Mouse (Mus musculus) left cerebral cortex, adult 9 months (tissue): Measurements from ENCODE around the gene Gpsm1.
A peak's percentile ranks its signal among the peaks of the same experiment; 100 is the strongest.

Experiments
- DNase-seq, 2 experiments: peaks; one replicate each; pipeline ENCODE4 v3.0.0; 2022; ENCODE audit warnings: low spot score in 2 of 2

The Gpsm1 gene

DNA sequence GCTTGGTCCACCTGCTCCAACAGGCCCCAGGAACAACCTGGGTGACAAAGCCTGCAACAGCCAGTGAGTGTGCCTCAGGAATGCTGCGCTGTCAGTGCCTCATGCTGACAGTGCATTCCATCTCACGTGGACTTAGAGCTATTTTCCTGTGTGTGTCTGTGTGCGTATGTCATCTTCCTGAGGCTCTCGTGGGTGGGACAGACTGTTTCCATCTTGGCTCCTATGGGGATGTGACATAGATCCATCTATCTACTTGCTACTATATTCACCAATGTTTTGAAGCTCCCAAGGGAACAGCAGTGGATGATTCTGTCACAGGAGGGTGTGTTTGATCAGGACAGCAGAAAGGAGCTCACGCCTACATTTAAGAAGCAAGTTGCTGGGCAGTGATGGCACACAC, 3.4 kb upstream of the Gpsm1 start:
- peak in 1 of 2 experiments; percentile 28 for DNase-seq

DNA sequence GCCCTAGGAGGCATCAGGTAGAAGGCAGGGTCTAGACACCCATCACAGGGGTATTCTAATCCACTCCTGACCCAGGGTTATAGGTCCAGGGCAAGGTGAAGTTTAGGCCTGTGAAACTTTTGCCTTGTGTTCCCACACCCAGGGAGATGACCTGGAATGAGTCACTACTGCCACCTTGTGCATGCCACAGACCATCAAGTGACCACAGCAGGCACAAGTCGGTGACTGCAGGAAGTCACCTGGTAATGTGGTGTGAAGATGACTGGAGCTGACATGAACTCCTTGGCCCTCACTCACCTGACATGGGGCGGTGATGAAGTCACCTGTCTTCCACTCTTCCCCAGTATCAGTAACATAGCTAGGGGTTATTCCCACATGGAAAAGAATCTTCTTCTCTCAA, 2.5 kb upstream of the Gpsm1 start:
- DNase-seq: no peak

DNA sequence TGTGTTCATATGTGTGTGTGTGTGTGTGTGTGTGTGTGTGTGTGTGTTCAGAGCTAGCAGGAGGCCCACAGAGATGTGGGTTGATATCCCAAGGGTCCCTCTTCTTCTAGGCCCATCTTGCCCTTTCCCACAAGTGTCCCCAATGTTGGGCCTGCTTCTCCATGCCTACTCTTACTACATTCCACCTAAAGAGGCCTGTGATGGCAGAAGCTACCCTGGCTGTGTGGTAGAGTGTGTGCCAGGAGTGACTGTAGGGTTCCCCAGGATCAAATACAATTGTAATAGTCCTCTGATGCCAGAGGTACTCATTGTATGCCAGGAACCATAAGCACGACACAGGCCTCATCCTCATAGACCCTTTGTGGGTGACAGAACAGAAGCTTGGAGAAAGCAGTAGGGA, 1.9 kb upstream of the Gpsm1 start:
- DNase-seq: no peak

DNA sequence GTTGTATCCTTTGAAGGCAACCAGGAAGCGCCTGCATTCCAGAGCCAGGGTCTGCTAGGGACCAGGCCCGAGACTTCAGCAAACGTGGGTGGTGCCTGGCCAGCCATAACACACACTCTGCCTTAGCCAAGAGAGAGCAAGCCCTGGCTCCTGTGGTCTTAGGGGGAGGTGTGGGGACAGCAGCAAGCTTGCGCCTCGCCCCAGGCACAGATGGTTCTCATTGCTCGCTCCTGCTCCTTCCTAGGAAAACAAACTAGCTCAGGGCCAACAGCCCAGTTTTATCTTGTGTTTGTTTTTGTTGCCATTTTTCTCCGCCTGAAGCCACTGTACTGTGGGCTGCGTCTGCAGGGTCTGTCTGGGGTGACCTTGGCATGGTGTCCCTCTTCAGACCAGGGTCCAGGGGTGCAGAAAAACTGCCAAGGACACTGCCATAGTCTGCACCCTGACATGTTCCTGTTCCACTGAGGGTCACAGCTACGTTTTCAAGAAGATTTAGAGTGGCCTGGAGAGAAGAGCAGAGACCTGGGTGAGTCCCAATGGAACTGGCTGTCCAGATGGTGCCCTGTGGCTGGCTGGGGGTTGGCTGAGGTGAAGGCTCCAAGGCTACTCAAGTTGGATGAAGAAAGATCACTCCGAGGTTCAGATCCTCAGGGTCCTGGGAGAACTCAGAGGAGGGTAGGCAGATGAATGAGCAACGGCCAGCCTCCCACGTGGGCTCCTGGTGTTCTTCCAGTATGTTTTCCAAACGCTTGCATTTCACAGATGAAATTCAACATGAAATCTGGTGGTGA, 839 bp upstream of the Gpsm1 start:
- DNase-seq: no peak

DNA sequence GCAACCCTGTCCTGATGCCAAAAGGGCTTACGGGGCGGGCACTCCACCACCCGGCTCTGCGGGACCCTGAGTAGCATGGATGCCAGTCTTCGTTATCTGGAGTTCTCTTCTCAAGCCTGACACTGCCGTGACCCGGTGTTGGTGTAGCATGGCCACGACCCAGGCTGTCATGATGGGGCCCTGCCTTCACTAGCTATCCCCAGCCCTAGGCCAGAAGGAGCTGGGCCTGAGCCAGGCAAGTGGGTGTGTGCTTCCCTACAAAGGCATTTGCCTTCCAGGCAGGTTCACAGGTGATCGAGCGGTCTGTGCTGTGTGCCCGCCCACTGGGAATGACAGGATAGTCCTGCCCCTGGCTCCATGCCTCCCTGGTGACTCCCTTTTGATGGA, 603 bp downstream of the Gpsm1 start:
- DNase-seq: no peak

DNA sequence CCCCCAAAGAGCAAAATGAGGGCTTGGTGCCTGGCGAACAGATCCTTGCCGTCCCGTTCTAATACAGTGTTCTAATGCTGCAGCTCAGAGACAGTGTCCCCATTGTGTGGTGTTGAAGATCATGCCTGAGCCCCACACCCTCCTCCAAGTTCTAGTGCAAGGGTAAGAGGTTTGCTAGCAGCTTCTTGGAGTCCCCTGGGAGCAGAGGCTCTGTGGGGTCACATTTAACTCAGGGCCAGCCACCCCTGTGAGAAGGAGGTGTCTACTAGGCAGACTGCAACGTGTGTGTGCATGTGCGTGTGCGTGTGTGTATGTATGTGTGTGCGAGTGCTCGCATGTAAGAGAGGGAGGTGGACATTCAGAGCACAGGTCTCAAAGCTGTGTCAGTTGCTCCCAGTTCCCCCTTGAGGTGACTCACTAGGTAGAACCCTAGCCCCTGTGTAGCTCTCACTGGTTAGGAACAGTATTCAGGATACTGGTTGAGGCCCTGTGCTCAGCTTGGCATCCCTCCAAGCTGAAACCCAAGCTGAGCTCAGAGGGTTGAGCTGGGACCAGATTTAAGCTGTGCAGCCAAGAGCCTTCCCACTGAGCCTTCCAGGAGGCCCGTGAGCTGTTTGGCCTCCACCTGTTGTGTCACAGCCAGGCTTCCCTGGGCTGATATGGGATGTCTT, 1.4 kb downstream of the Gpsm1 start:
- no peak for DNase-seq

DNA sequence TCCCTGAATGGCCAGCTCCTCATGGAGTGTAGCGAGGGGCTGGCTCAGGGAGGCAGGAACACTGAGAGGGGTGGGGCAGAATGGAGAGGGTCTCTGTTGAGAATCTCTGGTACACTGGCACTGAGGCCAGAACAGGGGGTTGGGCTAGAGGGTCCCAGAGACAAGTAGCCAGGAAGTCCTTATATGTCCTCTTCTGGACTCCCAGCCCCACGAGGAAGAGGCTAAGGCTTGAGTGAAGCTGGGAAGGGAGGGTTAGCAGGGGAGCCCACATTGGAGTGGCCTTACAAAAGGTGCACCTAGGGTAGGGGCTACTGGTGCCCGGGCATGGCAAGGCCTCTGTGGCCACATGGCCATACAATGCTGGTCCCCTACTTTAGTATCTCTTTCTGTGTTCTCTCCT, 2.1 kb downstream of the Gpsm1 start:
- no peak for DNase-seq

DNA sequence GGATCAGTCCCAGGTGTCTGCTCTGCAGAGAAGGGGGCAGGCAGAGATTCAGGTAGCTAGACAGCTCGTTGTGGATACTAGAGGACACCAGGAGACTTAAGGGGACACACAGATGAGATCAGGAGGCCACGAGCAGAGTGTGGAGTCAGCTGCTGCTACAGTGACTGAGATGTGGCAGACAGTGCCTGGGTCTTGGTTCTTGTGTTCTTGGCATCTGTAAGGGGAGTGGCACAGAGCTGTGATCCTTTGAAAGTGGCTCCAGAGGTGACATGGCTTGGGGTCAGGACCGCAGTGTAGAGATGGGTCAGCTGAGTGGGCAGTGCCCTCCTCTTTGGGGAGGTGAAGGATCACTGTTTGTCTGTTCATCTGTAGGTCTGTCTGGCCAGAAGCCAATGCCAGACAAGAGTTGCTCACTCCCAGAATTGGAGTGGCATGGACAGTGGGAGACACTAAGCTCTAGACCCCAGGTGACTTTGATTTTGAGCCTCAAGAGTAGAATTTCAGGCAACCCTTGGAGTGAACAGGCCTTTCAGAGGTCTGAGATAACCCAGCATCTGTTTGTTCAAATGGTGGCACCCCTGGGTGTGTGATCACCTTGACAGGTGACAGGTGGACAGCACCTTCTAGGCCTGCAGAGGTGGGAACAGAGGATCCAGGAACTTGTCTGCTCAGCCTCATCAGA, 2.8 kb downstream of the Gpsm1 start:
- no peak for DNase-seq

DNA sequence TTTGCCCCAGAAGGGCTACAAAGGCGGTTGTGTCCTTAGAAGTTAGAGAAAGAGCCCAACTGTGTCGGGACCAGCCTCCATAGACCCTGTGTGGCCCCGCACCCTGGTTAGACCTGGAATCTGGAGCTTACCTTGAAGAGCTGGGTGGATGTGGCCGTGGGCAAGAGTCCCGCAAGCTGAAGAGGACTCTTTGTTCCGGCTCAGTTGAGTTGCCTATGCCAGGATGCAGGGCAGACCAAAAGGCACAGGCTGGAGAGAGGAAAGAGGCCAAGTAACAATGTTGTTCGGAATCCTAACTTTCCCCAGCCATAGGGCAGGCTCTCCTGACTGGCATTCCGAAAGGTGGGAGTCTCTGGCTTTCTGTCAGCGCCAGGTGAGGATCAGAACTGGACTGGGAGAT, 3.8 kb downstream of the Gpsm1 start:
- no peak for DNase-seq

DNA sequence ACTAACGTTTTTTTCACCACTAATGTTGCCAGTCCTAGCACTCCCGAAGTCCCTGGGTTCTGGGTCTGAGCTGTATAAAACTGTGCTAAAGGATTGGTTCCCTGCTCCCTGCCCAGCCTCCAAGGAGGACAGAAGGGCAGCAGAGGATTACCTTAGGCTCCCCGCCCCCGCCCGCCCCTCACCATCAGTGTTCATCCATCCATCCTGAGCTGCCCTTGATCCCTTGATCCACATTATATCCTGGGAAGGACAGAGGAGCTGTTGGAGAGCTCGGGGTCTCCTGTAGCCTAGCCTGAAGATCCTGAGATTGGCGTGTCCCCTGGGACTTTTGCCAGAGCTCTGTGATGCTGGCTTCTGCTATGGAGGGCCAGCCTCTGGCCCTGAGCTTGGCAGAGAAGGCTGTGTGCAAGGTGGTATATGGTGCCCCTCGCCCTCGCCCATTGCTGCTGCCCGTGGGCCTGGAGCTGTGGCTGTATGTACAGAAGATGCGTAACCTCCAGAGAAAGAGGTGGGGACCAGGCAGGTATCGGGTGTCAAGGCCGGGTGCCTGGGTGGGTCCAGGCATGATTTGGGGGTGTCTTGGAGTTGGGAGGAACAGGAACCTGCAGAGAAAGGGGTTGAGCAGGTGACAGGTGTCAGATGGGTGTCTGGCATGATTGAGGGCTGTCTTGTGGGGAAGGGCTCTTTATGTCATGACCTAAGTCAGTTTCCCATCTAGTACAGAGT, 4.4 kb downstream of the Gpsm1 start:
- DNase-seq: no peak

DNA sequence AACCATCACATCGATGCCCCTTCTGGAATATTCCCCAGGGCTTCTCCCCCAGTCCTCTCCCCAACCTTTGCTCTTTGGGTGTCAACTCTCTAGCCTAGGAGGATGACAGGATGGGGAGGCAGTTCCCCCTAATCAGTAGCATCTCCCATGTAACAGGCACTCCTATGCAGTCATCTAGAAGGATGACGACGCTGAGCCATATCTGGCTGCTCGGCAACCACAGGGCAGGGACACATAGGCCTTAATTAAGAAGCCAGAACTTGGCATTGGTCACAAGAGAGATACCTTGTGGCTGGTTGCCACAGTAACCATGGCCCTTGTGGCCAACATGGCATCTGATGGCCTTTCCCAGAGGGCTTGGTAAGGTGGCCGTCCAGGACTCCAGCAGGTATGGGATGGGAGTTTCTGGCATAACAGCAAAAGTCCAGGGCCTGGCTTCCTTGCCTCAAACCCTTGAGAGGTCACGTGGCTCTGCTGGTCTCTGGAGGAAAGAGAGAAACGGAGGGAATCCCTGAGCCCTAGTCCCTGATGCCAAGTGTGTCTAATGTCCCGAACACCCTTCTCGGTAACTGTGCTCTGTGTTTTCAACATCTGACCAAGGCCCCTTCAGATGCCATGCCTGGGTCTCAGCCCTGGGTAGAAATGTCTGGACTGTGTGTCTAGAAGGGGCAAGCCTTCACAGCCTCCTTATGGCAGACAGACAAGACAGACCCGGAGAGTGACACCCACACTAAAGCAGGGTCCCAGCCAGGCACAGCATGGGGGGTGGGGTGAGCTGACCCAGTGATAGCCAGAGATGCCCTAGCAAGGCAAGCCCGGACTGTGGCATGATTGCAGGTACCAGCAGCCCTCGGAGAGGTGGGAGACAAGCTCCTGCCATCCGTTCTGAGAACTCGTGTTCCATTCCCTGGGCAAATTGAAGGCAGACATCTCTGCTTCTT, 5.2 kb downstream of the Gpsm1 start:
- no peak for DNase-seq

DNA sequence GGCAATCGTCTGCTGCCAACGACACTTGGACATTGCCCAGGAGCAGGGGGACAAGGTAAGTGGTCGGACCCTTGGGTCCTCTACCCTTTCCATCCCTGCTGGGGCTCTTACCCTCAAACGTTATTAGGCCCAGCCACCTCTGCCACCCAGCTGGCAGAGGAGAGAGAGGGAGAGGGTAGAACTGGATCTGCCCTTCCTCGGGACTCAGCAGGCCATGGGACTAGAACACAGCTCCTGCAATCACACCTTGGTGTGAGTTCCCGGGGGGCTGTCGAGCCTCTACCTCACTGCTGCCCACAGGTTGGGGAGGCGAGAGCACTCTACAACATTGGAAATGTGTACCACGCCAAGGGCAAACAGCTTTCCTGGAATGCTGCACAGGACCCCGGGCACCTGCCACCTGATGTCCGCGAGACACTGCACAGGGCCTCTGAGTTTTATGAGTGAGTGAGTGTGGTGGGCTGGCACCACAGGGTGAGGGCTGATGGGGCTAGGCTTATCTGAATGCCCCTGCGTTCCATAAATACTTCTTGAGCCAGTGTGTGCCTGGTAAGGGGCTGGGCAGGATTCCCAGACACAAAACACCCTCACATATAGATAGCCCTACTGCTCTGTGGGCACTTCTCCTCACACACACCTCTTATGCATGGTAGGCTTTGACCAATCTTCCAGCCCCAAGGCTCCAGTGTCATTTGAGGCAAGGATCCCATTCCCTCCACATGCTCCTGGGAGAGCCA, 8.4 kb downstream of the Gpsm1 start:
- DNase-seq: no peak

DNA sequence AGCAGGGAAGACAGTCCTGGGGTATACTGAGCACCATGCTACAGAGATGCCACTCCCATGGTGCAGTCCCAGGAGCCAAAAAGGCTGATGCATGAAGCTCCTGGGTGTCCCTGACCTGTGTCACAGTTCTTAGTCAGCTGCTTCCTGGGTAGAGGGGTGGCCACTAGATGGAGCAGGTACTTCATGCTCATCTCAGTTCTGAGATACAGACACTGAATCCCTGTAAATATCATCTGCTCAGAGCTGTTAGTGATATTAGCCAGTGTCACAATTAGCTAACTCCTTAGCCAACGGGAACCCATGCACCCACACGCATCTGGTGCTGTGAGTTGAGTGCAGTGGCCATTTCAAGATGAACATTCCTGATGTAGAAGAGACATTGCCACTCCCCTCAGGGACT, 9.6 kb downstream of the Gpsm1 start:
- peak in 1 of 2 experiments; percentile 71 for DNase-seq

DNA sequence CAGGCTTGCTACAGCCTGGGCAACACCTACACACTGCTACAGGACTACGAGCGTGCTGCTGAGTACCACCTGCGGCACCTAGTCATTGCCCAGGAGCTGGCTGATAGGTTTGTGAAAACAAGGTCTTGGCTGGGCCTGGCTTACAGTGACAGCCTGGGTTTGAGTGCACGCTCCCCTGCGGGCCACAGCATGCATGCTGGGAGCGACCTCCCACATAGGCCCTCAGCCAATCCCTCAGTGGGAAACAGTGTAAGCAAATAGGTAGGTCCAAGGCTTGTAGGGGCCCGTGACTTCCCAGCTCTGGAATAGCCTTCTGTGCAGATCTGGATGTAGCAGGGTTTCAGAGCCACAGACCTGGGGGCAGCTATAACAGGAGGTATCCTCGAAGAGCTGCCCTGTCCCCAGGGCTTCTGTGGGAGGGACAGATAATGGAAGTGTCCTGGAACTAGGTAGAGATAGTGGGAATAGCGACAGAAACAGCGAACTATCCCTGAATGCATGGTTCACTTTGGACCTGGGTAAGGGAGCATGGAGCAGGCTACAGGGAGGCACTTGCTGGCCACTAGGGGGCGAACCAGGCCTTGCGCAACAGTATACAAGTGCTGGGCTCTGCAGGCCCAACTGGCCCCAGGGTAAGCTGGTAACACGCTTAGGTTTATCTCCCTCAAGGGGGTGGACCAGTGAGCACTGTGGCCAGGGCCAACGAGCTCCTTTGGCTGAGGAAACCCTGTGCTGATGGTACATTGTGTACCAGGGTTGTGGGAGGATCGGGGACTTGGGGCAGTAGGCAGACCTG, 10.3 kb downstream of the Gpsm1 start:
- no peak for DNase-seq

DNA sequence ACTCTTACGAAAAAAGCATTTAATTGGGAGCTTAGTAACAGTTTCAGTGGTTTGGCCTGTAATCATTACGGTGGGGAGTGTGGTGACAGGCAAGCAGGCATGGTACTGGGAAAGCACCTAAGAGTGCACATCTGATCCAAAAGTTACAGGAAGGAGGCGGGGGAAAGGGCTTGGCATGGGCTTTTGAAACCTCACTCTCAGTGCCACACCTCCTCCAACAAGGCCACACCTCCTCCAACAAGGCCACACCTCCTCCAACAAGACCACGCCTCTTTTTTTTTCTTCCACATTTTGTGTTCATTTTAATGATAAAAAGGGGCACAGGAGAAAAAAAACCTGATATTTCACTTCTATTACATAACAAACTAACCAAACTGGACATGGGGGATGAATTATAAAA, 12.5 kb downstream of the Gpsm1 start:
- no peak for DNase-seq

DNA sequence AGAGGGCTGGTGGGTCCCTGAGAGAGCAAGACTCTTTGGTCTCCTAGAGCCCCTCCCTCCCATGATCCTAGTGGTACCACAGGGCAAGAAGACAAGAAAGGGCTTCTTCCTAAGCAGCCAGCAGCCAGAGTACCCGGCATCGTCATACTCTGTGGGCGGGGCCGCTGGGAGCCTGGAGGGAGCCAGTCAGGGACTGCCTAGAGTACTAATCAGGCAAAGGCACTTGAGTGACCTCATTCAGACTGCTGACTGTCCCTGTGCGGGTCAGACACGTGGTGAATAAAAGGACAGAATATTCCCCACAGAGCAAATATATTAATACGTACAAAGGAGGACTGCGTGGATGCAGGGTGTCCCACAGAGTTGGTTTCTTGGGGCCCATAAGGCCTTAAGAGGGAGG, 14.1 kb downstream of the Gpsm1 start:
- peak in 1 of 2 experiments; percentile 73 for DNase-seq

DNA sequence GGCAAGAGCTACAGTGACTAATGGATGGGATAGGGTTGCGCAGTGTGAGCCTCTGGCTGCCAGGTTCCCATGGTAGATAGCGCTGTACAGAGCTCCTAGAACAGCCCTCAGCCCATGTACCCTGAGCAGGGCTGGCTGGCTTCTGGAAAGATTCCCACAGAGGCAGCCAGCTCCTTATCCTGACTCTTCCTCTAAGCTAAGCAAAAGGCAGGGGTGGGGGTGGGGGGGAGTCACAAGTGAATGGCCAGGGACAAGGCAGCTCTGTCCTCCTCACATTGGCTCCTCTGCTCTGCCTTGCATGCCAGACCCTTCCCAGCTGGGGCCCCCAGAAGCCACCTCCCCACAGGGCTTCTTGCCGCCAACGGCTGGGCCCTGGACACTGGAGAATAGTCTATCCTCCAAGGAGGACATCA, 14.7 kb downstream of the Gpsm1 start:
- no peak for DNase-seq

DNA sequence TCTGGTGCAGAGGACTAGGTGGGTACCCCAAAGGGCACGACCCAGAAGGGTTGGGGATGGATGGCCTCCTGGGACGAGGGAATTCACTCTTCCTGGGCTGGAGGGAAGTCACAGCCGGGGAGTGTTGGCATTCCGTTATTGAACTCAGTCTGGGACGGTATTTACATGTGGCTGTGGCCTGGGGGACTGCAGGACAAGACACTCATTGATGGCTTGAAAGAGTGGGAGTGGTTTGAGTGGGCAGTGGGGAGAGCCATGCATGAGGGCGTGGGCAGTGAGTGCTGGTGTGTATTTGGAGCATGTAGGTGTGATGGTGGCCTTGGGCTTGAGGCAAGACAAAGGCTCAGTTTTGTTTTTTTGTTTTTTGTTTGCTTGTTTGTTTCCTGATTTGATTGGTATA, 15.4 kb downstream of the Gpsm1 start:
- no peak for DNase-seq

DNA sequence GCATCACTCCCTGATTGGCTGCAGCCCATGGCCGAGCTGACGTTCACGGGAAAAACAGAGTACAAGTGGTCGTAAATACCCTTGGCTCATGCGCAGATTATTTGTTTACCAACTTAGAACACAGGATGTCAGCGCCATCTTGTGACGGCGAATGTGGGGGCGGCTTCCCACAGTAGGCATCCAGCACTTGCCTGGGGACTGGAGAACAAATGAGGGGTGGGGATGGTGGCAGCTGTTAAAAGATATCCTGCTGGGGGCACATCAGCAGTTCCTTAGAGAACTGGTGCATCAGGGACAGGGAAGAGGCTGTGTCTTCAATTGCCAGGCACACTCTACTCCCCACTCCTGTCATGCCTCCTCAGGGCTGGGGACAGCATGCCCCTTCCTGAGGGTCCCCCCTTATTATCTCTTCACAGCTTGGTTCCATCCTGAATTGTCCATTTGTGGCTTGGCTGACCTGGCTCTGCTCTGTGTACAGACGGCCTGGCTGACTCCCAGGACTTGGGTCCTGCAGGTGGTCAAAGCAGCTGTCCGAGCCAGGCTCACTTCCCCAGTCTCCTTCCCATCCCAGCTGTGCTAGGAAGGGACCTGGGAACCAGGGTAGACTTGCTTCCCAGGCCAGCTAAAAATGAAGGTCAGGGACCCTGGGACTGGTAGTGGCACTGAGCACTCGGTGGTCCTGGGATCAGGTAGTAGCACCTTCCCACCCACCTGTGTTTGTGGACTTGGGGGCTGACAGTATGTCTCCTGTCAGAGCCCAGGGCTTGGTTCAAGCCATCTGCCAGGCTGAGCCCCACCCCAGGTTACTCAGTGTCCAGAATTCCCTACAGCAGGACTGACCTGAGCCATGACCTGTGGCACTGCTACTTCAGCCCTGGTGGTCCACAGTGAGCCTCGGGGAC, 23.2 kb downstream of the Gpsm1 start:
- DNase-seq: no peak
